Mouse (Mus musculus) brain, embryonic 14.5 days (tissue): ENCODE results near the gene Vegfa.

Source experiments
- CTCF ChIP-seq: fragments of 200-500 bp; IDR thresholded peaks from 2 replicates; pipeline ENCODE4 v1.5.1; 2012; ENCODE audit warnings: inconsistent platforms, mild to moderate bottlenecking, moderate library complexity, borderline replicate concordance; ENCODE audit not compliant: insufficient read depth, insufficient read length; ENCODE audit errors: extremely low read depth
- POLR2A ChIP-seq: fragments of 200-500 bp; IDR thresholded peaks from 2 replicates; pipeline ENCODE4 v1.6.1; 2012; ENCODE audit warnings: mild to moderate bottlenecking, inconsistent platforms, borderline replicate concordance; ENCODE audit not compliant: poor library complexity, insufficient read depth, insufficient read length, severe bottlenecking; ENCODE audit errors: extremely low read depth

DNA sequence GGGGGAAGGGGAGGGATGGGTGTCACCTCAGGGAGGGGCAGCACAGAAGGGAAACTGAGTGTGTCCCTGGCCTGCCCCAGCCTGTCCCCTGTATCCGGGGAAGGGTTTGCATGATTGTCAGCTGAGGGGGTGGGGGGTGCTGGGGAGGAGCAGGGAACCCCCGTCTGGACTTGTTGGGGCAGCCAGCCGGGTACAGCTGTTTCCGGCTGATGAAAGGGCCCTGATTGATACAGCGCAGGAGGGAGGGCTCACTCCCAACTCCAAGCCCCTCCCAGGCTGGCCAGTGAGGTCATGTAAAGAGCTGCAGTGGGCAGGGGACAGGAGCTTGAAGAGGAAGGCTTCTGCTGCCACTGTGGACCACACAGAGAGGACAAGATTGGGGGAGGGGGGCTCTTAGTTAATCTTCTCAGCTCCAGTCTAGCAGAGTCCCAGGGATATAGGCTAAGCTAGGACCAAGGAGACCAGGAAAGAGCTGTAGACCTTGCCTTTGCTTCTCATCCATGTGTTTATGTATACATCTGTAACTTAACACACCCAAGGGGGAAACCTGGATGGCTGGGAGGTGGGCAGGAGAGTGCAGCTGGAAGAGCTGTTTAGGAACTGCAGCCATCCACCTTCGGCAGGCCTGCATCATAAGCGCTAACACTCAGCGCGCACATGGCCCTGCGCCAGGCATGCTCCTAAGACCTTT, 31.3 kb upstream of the Vegfa start:
- TF ChIP-seq CTCF = no peak
- no peak for TF ChIP-seq POLR2A
